In the genomic region with DNA sequence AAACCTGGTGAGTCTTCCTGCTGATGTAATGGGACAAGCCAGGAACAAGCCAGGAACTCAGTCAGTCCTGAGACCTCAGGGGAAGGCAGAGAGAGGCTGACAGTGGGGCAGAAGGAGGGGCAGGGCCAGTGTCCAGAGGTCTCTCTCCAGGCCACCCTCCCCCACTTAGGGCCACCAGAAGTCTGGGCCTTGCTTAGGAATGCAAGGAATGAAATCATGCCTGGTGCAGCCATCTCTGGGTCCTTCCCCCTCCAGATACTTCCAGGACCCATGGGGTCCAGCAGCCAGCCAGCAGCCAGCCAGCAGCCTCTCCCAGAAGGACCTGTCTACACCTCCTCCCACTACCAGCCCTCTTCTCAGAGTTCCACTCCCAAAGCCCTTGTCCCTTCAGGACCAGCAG, we compare ENCODE assay signal across 10 mouse cellular contexts. TPM values are rescaled to one million over a fixed set of nuclear protein-coding genes. Genes with fewer than 3 reads are reported as not detected.
DNase-seq lines count a peak whose midpoint lies in the region; ATAC-seq and TF ChIP-seq lines count a peak whose summit lies in the region.
"Had no signal": no experiment of that assay in that cellular context is flagged by ENCODE, and none has a peak within 500 bp of the region (broad histone marks: within the 10 kb centered on the region; RNA-seq: fewer than 3 reads in every experiment).

No protein-coding gene starts in this region.

- peak; percentile 34 for DNase-seq in gastrocnemius, postnatal 25 days
- no peak for DNase-seq in gastrocnemius, postnatal 36 days
- DNase-seq in midbrain, embryonic 11.5 days (ENCODE audit: low spot score, missing footprints), result no peak
- DNase-seq in midbrain, postnatal 0 days (ENCODE audit: low spot score), result no peak
- DNase-seq in kidney, postnatal 14 days, result peak; percentile 78
- DNase-seq in yolk sac, embryonic 10.5 days (ENCODE audit: low spot score), result peak; percentile 81
- DNase-seq in layer of hippocampus, postnatal 36 days, result no peak
- no peak for DNase-seq in thymus, postnatal 36 days
- DNase-seq: cerebellum, postnatal 25 days had no signal

- H3K27ac ChIP-seq in midbrain, embryonic 11.5 days (ENCODE audit: low read depth, low read length), result no peak overlapping the region
- no peak overlapping the region for H3K27ac ChIP-seq in midbrain, postnatal 0 days (ENCODE audit: low read depth, low read length)

- H3K9ac ChIP-seq in midbrain, embryonic 11.5 days (ENCODE audit: low read length), result peak overlapping the region; percentile 5; the same call in 1 of the 2 replicates
- H3K9ac ChIP-seq in midbrain, postnatal 0 days (replicated peaks; ENCODE audit: low read length, poor library complexity, severe bottlenecking), result no peak overlapping the region

- no peak overlapping the region for H3K4me2 ChIP-seq in midbrain, embryonic 11.5 days
- H3K4me2 ChIP-seq in midbrain, postnatal 0 days (ENCODE audit: low read depth, low read length, poor library complexity, severe bottlenecking), result no peak overlapping the region

- H3K4me1 ChIP-seq in midbrain, embryonic 11.5 days (ENCODE audit: control insufficient read depth, insufficient read depth, low read length), result peaks cover 7% of the 10 kb centered on the region
- H3K4me1 ChIP-seq in midbrain, postnatal 0 days (ENCODE audit: insufficient read depth, low read length), result no peaks in the 10 kb centered on the region

- intact Hi-C loops in gastrocnemius, postnatal 36 days (cut with DNase I), result no loop called here

- TF ChIP-seq CTCF in midbrain, postnatal 0 days (IDR thresholded peaks at IDR 0.05), result no peak

- no peaks in the 10 kb centered on the region for H3K9me3 ChIP-seq in midbrain, embryonic 11.5 days (ENCODE audit: control insufficient read depth, low read length)
- H3K9me3 ChIP-seq in midbrain, postnatal 0 days (ENCODE audit: low read length), result no peaks in the 10 kb centered on the region

- no peak for ATAC-seq in midbrain, embryonic 11.5 days (ENCODE audit: low FRiP score)
- ATAC-seq in midbrain, postnatal 0 days (ENCODE audit: low FRiP score), result no peak

- H3K36me3 ChIP-seq in midbrain, embryonic 11.5 days (ENCODE audit: control insufficient read depth, insufficient read depth, low read length), result no peaks in the 10 kb centered on the region
- H3K36me3 ChIP-seq in midbrain, postnatal 0 days (ENCODE audit: insufficient read depth, low read length), result no peaks in the 10 kb centered on the region

- H3K4me3 ChIP-seq in midbrain, embryonic 11.5 days (ENCODE audit: low read depth, low read length), result no peak overlapping the region
- H3K4me3 ChIP-seq in midbrain, postnatal 0 days (ENCODE audit: low read depth, low read length), result no peak overlapping the region

- no peaks in the 10 kb centered on the region for H3K27me3 ChIP-seq in midbrain, embryonic 11.5 days (ENCODE audit: control insufficient read depth, insufficient read depth, low read length)
- no peaks in the 10 kb centered on the region for H3K27me3 ChIP-seq in midbrain, postnatal 0 days (ENCODE audit: insufficient read depth, low read length)

RNA-seq across cellular contexts. Expression of a gene that starts 10.3 kb away (rescaled TPM):
- 10 to 100 TPM in 1 of 2 experiments, 1 to 10 TPM in 1; 9.8 to 14.0 TPM for total RNA-seq in gastrocnemius, postnatal 25 days (2021)
- 10 to 100 TPM; 11.6 to 13.9 TPM for total RNA-seq in gastrocnemius, postnatal 36 days (2021)
- polyA plus RNA-seq in midbrain, embryonic 11.5 days (2014; fragmentation: Nextera tagmentation; extraction: Ambion mirVana), result 23.8 and 27.8 TPM in 2 replicates
- 48.2 and 56.0 TPM in 2 replicates for total RNA-seq in midbrain, postnatal 0 days (2014; rRNA removed)
- polyA plus RNA-seq in midbrain, postnatal 0 days (2015; fragmentation: Nextera tagmentation; extraction: Ambion mirVana), result 17.6 and 19.2 TPM in 2 replicates
- total RNA-seq in layer of hippocampus, postnatal 36 days (2021), result 10 to 100 TPM; 66.4 to 79.4 TPM

RNA-seq across cellular contexts. Expression of a gene that starts 10.3 kb away (rescaled TPM):
- total RNA-seq in gastrocnemius, postnatal 25 days (2021), result 1 to 10 TPM; 3.0 TPM
- total RNA-seq in gastrocnemius, postnatal 36 days (2021), result 1 to 10 TPM; 1.8 to 2.5 TPM
- polyA plus RNA-seq in midbrain, embryonic 11.5 days (2014; fragmentation: Nextera tagmentation; extraction: Ambion mirVana), result 29.6 and 32.5 TPM in 2 replicates
- total RNA-seq in midbrain, postnatal 0 days (2014; rRNA removed), result 13.3 and 19.8 TPM in 2 replicates
- 8.9 and 9.6 TPM in 2 replicates for polyA plus RNA-seq in midbrain, postnatal 0 days (2015; fragmentation: Nextera tagmentation; extraction: Ambion mirVana)
- total RNA-seq in layer of hippocampus, postnatal 36 days (2021), result 10 to 100 TPM; 15.1 to 15.8 TPM

RNA-seq across cellular contexts. Expression of a gene that starts 40.6 kb away (rescaled TPM):
- total RNA-seq in gastrocnemius, postnatal 25 days (2021), result not detected
- not detected for total RNA-seq in gastrocnemius, postnatal 36 days (2021)
- not detected in 2 replicates for polyA plus RNA-seq in midbrain, embryonic 11.5 days (2014; fragmentation: Nextera tagmentation; extraction: Ambion mirVana)
- 1.4 TPM in 1 of 2 replicates, not detected in the other for total RNA-seq in midbrain, postnatal 0 days (2014; rRNA removed)
- 0.16 and 0.47 TPM in 2 replicates for polyA plus RNA-seq in midbrain, postnatal 0 days (2015; fragmentation: Nextera tagmentation; extraction: Ambion mirVana)
- total RNA-seq in layer of hippocampus, postnatal 36 days (2021), result under 1 TPM; 0.48 to 0.52 TPM

RNA-seq across cellular contexts. Expression of a gene that starts 43.5 kb away (rescaled TPM):
- not detected for total RNA-seq in gastrocnemius, postnatal 25 days (2021)
- not detected for total RNA-seq in gastrocnemius, postnatal 36 days (2021)
- polyA plus RNA-seq in midbrain, embryonic 11.5 days (2014; fragmentation: Nextera tagmentation; extraction: Ambion mirVana), result not detected in 2 replicates
- total RNA-seq in midbrain, postnatal 0 days (2014; rRNA removed), result 1.3 and 2.6 TPM in 2 replicates
- 0.22 and 0.55 TPM in 2 replicates for polyA plus RNA-seq in midbrain, postnatal 0 days (2015; fragmentation: Nextera tagmentation; extraction: Ambion mirVana)
- total RNA-seq in layer of hippocampus, postnatal 36 days (2021), result 1 to 10 TPM; 1.2 to 1.7 TPM
- polyA plus RNA-seq: urinary bladder, adult 2 months had no signal

RNA-seq across cellular contexts. Expression of a gene that starts 47.0 kb away (rescaled TPM):
- total RNA-seq in gastrocnemius, postnatal 25 days (2021), result not detected
- not detected for total RNA-seq in gastrocnemius, postnatal 36 days (2021)
- not detected in 2 replicates for polyA plus RNA-seq in midbrain, embryonic 11.5 days (2014; fragmentation: Nextera tagmentation; extraction: Ambion mirVana)
- total RNA-seq in midbrain, postnatal 0 days (2014; rRNA removed), result not detected in 2 replicates
- not detected in 2 replicates for polyA plus RNA-seq in midbrain, postnatal 0 days (2015; fragmentation: Nextera tagmentation; extraction: Ambion mirVana)
- total RNA-seq in layer of hippocampus, postnatal 36 days (2021), result not detected
- polyA plus RNA-seq: urinary bladder, adult 2 months had no signal

Comparison
In these comparisons a context has a peak if more than half of its experiments do, and no peak if none do; other contexts are left out.
1. DNase-seq: peak in gastrocnemius, postnatal 25 days (single experiment), kidney, postnatal 14 days (single experiment) and yolk sac, embryonic 10.5 days (single experiment); none in gastrocnemius, postnatal 36 days (0 of 2), midbrain, embryonic 11.5 days (single experiment), midbrain, postnatal 0 days (single experiment), layer of hippocampus, postnatal 36 days (0 of 2) and thymus, postnatal 36 days (0 of 2).